7 mouse cellular contexts compared by ENCODE assay signal in the genomic region with DNA sequence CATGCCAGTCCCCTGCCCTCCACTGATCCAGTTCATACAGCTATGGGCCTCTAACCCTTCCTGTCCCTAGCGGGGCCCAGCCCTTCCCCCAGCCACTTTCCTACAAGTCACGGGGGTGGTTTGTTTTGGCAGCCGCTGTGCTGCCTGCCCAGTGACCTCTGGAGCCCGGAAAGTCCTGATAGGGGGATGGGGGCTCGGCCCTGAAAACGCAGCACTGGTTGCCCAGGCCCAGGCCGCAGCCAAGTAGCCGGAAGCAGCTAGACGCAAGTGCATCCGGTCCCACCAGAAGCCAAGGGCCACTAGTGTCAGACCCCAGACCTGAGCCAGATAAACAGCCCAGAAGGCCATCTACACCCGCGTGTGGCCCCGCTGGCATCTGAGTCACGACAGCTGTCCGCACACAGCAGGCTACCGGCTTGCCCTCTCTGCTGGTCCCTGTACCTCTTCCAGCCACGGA. TPM values are rescaled to one million over a fixed set of nuclear protein-coding genes. Genes with fewer than 3 reads are reported as not detected.
DNase-seq lines count a peak whose midpoint lies in the region; ATAC-seq and TF ChIP-seq lines count a peak whose summit lies in the region.

No protein-coding gene starts in this region.

- H3K9ac ChIP-seq in ES-Bruce4 (ENCODE audit: low read depth, poor library complexity, severe bottlenecking): peak overlapping the region; percentile 39; the same call in 1 of the 2 replicates
- H3K9ac ChIP-seq in embryonic facial prominence, embryonic 11.5 days (replicated peaks; ENCODE audit: low read length): peak overlapping the region; percentile 22; the same call in 1 of the 2 replicates
- no peak overlapping the region for H3K9ac ChIP-seq in limb, embryonic 13.5 days

- H3K36me3 ChIP-seq in ES-Bruce4 (ENCODE audit: control insufficient read depth, insufficient read depth, low read length, poor library complexity, severe bottlenecking): no peaks in the 10 kb centered on the region
- H3K36me3 ChIP-seq in embryonic facial prominence, embryonic 11.5 days (replicated peaks; ENCODE audit: control insufficient read depth, insufficient read depth, low read depth, low read length): no peaks in the 10 kb centered on the region
- H3K36me3 ChIP-seq in limb, embryonic 13.5 days: no peaks in the 10 kb centered on the region

- 0 out of 2 replicates have a peak, but pooled peaks have one; percentile 37 for ATAC-seq in embryonic facial prominence, embryonic 11.5 days (replicated peaks; ENCODE audit: insufficient number of reproducible peaks, low FRiP score, low TSS enrichment, low read depth)
- ATAC-seq in limb, embryonic 13.5 days (ENCODE audit: low FRiP score, low read depth): 0 out of 2 replicates have a peak, but pooled peaks have one; percentile 30
- ATAC-seq in monocyte, adult 5-6 weeks (replicated peaks; ENCODE audit: insufficient number of reproducible peaks, low FRiP score, low TSS enrichment, poor library complexity, severe bottlenecking): peak; percentile 23; the same call in 1 of the 2 replicates

- TF ChIP-seq EP300 in ES-Bruce4 (IDR thresholded peaks at IDR 0.05; ENCODE audit: insufficient read depth, low read depth, low read length): no peak

- no peaks in the 10 kb centered on the region for H3K4me1 ChIP-seq in ES-Bruce4 (ENCODE audit: control insufficient read depth, insufficient read depth, low read length)
- H3K4me1 ChIP-seq in embryonic facial prominence, embryonic 11.5 days (ENCODE audit: control insufficient read depth, insufficient read depth, low read length): peaks cover 3% of the 10 kb centered on the region; the same call in 1 of the 2 replicates
- peaks cover 10% of the 10 kb centered on the region for H3K4me1 ChIP-seq in limb, embryonic 13.5 days

- 9% methylated on average over 17 of the region's 17 CpGs for WGBS in embryonic facial prominence, embryonic 11.5 days
- 29% methylated on average over 17 of the region's 17 CpGs for WGBS in limb, embryonic 13.5 days

- H3K9me3 ChIP-seq in ES-Bruce4 (replicated peaks; ENCODE audit: control insufficient read depth, insufficient read depth, low read length, poor library complexity, severe bottlenecking): no peaks in the 10 kb centered on the region
- no peaks in the 10 kb centered on the region for H3K9me3 ChIP-seq in embryonic facial prominence, embryonic 11.5 days (replicated peaks; ENCODE audit: control insufficient read depth, low read length)
- H3K9me3 ChIP-seq in limb, embryonic 13.5 days: no peaks in the 10 kb centered on the region

- 0 out of 2 replicates have a peak overlapping the region, but pooled peaks have one; percentile 26 for H3K4me2 ChIP-seq in embryonic facial prominence, embryonic 11.5 days (ENCODE audit: low read depth, low read length)
- H3K4me2 ChIP-seq in limb, embryonic 13.5 days (replicated peaks): peak overlapping the region; percentile 45

- no peak overlapping the region for H3K27ac ChIP-seq in ES-Bruce4 (ENCODE audit: insufficient read depth, low read length)
- no peak overlapping the region for H3K27ac ChIP-seq in embryonic facial prominence, embryonic 11.5 days (replicated peaks; ENCODE audit: low read depth, low read length)
- H3K27ac ChIP-seq in limb, embryonic 13.5 days: no peak overlapping the region

- DNase-seq in 416B (ENCODE audit: low read depth): peak; percentile 96
- peak; percentile 30 for DNase-seq in embryonic facial prominence, embryonic 11.5 days (ENCODE audit: low spot score)
- peak; percentile 73 to 79 for DNase-seq in heart, postnatal 14 days
- DNase-seq in thymus, postnatal 0 days (ENCODE audit: low spot score): no peak

- no peaks in the 10 kb centered on the region for H3K27me3 ChIP-seq in ES-Bruce4 (ENCODE audit: control insufficient read depth, insufficient read depth, low read length, poor library complexity, severe bottlenecking)
- H3K27me3 ChIP-seq in embryonic facial prominence, embryonic 11.5 days (ENCODE audit: control insufficient read depth, insufficient read depth, low read length): peaks cover 2% of the 10 kb centered on the region; the same call in 1 of the 2 replicates
- H3K27me3 ChIP-seq in limb, embryonic 13.5 days: no peaks in the 10 kb centered on the region

- TF ChIP-seq CTCF in ES-Bruce4 (IDR thresholded peaks at IDR 0.05; ENCODE audit: low read depth, low read length): no peak

- peak overlapping the region; percentile 6; the same call in 1 of the 2 replicates for H3K4me3 ChIP-seq in ES-Bruce4 (ENCODE audit: low read depth, low read length)
- H3K4me3 ChIP-seq in embryonic facial prominence, embryonic 11.5 days (ENCODE audit: low read depth, low read length): no peak overlapping the region; the same call in 1 of the 2 replicates
- no peak overlapping the region; the same call in 1 of the 2 replicates for H3K4me3 ChIP-seq in limb, embryonic 13.5 days

- TF ChIP-seq POLR2A in ES-Bruce4 (IDR thresholded peaks at IDR 0.05; ENCODE audit: insufficient read depth, low read length): no peak

- intact Hi-C loops in heart, postnatal 14 days (cut with DNase I): no loop called here

RNA-seq across cellular contexts. Expression of a gene that starts 0.5 kb away (rescaled TPM):
- polyA plus RNA-seq in ES-Bruce4 (2011; ENCODE audit: insufficient read depth, insufficient read length, low read depth, missing spikeins): 27.6 and 28.7 TPM in 2 replicates
- polyA plus RNA-seq in embryonic facial prominence, embryonic 11.5 days (2014; fragmentation: Nextera tagmentation; extraction: Ambion mirVana): 2.2 and 3.6 TPM in 2 replicates
- total RNA-seq in heart, postnatal 14 days (2021): 1 to 10 TPM; 2.1 to 2.3 TPM
- polyA plus RNA-seq in limb, embryonic 13.5 days (2015; fragmentation: Nextera tagmentation; extraction: Ambion mirVana): 3.0 and 3.2 TPM in 2 replicates
- total RNA-seq in monocyte, adult 5-6 weeks (2017): 0.49 to 1.9 TPM (median 0.57 TPM) in 3 replicates
- polyA plus RNA-seq in thymus, postnatal 0 days (2015; fragmentation: Nextera tagmentation; extraction: Ambion mirVana): 2.0 and 2.6 TPM in 2 replicates

RNA-seq across cellular contexts. Expression of a gene that starts 11.2 kb away (rescaled TPM):
- 26.1 and 27.5 TPM in 2 replicates for polyA plus RNA-seq in ES-Bruce4 (2011; ENCODE audit: insufficient read depth, insufficient read length, low read depth, missing spikeins)
- 0.81 and 0.96 TPM in 2 replicates for polyA plus RNA-seq in embryonic facial prominence, embryonic 11.5 days (2014; fragmentation: Nextera tagmentation; extraction: Ambion mirVana)
- 10 to 100 TPM; 17.9 to 18.4 TPM for total RNA-seq in heart, postnatal 14 days (2021)
- polyA plus RNA-seq in limb, embryonic 13.5 days (2015; fragmentation: Nextera tagmentation; extraction: Ambion mirVana): 4.1 and 4.5 TPM in 2 replicates
- 3.0 to 4.3 TPM (median 4.1 TPM) in 3 replicates for total RNA-seq in monocyte, adult 5-6 weeks (2017)
- polyA plus RNA-seq in thymus, postnatal 0 days (2015; fragmentation: Nextera tagmentation; extraction: Ambion mirVana): 2.8 and 2.9 TPM in 2 replicates

RNA-seq across cellular contexts. Expression of a gene that starts 39.1 kb away (rescaled TPM):
- polyA plus RNA-seq in ES-Bruce4 (2011; ENCODE audit: insufficient read depth, insufficient read length, low read depth, missing spikeins): 1.9 TPM in 1 of 2 replicates, not detected in the other
- 11.8 TPM in 2 replicates for polyA plus RNA-seq in embryonic facial prominence, embryonic 11.5 days (2014; fragmentation: Nextera tagmentation; extraction: Ambion mirVana)
- 1 to 10 TPM; 2.7 to 5.2 TPM for total RNA-seq in heart, postnatal 14 days (2021)
- polyA plus RNA-seq in limb, embryonic 13.5 days (2015; fragmentation: Nextera tagmentation; extraction: Ambion mirVana): 32.9 and 34.8 TPM in 2 replicates
- 0.29 TPM in 1 of 3 replicates, not detected in the others for total RNA-seq in monocyte, adult 5-6 weeks (2017)
- 78.3 and 79.5 TPM in 2 replicates for polyA plus RNA-seq in thymus, postnatal 0 days (2015; fragmentation: Nextera tagmentation; extraction: Ambion mirVana)

RNA-seq across cellular contexts. Expression of a gene that starts 40.1 kb away (rescaled TPM):
- 52.0 and 54.9 TPM in 2 replicates for polyA plus RNA-seq in ES-Bruce4 (2011; ENCODE audit: insufficient read depth, insufficient read length, low read depth, missing spikeins)
- 76.7 and 76.8 TPM in 2 replicates for polyA plus RNA-seq in embryonic facial prominence, embryonic 11.5 days (2014; fragmentation: Nextera tagmentation; extraction: Ambion mirVana)
- total RNA-seq in heart, postnatal 14 days (2021): 10 to 100 TPM; 30.3 to 34.1 TPM
- 79.8 and 83.2 TPM in 2 replicates for polyA plus RNA-seq in limb, embryonic 13.5 days (2015; fragmentation: Nextera tagmentation; extraction: Ambion mirVana)
- total RNA-seq in monocyte, adult 5-6 weeks (2017): 60.2 to 141 TPM (median 71.3 TPM) in 3 replicates
- 76.8 and 79.0 TPM in 2 replicates for polyA plus RNA-seq in thymus, postnatal 0 days (2015; fragmentation: Nextera tagmentation; extraction: Ambion mirVana)

RNA-seq across cellular contexts. Expression of a gene that starts 56.5 kb away (rescaled TPM):
- 0.88 TPM in 1 of 2 replicates, not detected in the other for polyA plus RNA-seq in ES-Bruce4 (2011; ENCODE audit: insufficient read depth, insufficient read length, low read depth, missing spikeins)
- 1.2 and 1.5 TPM in 2 replicates for polyA plus RNA-seq in embryonic facial prominence, embryonic 11.5 days (2014; fragmentation: Nextera tagmentation; extraction: Ambion mirVana)
- total RNA-seq in heart, postnatal 14 days (2021): 1 to 10 TPM; 2.8 to 3.5 TPM
- polyA plus RNA-seq in limb, embryonic 13.5 days (2015; fragmentation: Nextera tagmentation; extraction: Ambion mirVana): 0.59 and 0.67 TPM in 2 replicates
- total RNA-seq in monocyte, adult 5-6 weeks (2017): 0.21 to 0.49 TPM (median 0.38 TPM) in 3 replicates
- polyA plus RNA-seq in thymus, postnatal 0 days (2015; fragmentation: Nextera tagmentation; extraction: Ambion mirVana): 0.04 and 0.14 TPM in 2 replicates
